Mouse (Mus musculus): ENCODE measurements around the gene Glrx5.

- no peak for TF ChIP-seq CTCF (conservative IDR thresholded peaks at IDR 0.05 in 1 of 2, IDR thresholded peaks at IDR 0.05 in 1 of 2; ENCODE audit: low read depth in 2 of 2, low read length in 2 of 2)
- TF ChIP-seq EP300 (IDR thresholded peaks at IDR 0.05; ENCODE audit: low read length) = no peak
- TF ChIP-seq SMC3 (IDR thresholded peaks at IDR 0.05; ENCODE audit: low read depth, low read length) = no peak
- TF ChIP-seq POLR2AphosphoS2 (IDR thresholded peaks at IDR 0.05; ENCODE audit: low read depth, low read length) = no peak
- no peak for TF ChIP-seq CHD2 (IDR thresholded peaks at IDR 0.05; ENCODE audit: low read length)
- no peak for TF ChIP-seq MAX (IDR thresholded peaks at IDR 0.05; ENCODE audit: low read length)
- TF ChIP-seq HCFC1 (IDR thresholded peaks at IDR 0.05; ENCODE audit: low read depth, low read length) = no peak
Observed at GRCm38 (mm10) chr12:105084816-105085215, 52.3 kb downstream of the Glrx5 start.

Measured in CH12.LX (cell line).